Mouse (Mus musculus): ENCODE measurements at regions not wholly inside any gene's neighbourhood (a gene's known extent, or its start where the extent isn't known, plus 50 kb on each side); places are given as distances from the start of the nearest gene placed in this dataset.

DNA sequence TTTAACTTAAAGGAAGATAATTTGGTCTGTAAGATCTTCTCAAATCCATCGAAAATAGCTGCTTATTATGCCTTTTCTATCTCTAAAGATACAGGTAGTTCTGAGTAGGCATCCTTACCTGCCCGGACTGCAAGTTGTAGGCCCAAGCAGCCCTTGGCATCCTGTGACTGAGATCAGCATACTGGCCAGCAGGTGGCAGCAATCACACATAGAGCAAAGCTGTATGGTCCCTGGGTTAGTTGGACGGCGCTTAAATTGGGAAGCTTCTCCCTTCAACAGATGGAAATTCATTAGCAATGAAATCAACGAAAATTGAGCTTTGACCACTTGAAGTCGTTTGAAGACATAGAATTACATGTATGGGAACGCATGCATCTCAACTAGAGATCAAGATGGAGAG, 61.0 kb downstream of the Ccng2 start:
- Histone ChIP-seq H3K27ac (ENCODE audit: low read length) (no peak overlapping the region), H3K9me3 (ENCODE audit: low read length) (no peaks in the 10 kb centered on the region), H3K9ac (replicated peaks; ENCODE audit: low read length) (no peak overlapping the region), H3K4me1 (ENCODE audit: insufficient read depth, low read length) (no peaks in the 10 kb centered on the region), H3K4me2 (replicated peaks; ENCODE audit: low read depth, low read length) (no peak overlapping the region), H3K4me3 (ENCODE audit: low read length) (no peak overlapping the region), H3K27me3 (ENCODE audit: insufficient read depth, low read length) (no peaks in the 10 kb centered on the region), H3K36me3 (ENCODE audit: insufficient read depth, low read length) (no peaks in the 10 kb centered on the region)
- ATAC-seq (ENCODE audit: low FRiP score, low TSS enrichment) = peak; percentile 63; the same call in 1 of the 2 replicates
- WGBS = 23% methylated on average over 7 of the region's 7 CpGs

DNA sequence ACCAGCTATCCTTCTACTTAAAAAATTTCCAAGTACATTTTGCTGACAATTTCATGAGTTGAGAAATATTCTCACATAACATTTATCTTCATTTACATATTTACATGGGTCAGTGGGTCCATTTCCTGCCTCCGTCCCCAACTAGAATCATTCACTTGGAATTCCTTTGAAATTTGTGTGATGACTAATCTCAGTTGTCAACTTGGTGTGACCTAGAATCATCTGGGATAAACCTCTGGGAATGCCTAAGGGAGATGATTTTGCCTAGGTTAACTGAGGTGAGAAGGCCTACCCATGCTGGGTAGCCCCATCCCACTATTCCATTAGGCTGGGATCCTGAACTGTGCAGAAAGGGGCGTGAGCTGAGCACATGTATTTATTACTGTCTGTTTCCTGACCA, 63.8 kb downstream of the Ccng2 start:
- 64% methylated on average over 2 of the region's 2 CpGs for WGBS
- H3K4me3 ChIP-seq (ENCODE audit: low read length) = no peak overlapping the region

DNA sequence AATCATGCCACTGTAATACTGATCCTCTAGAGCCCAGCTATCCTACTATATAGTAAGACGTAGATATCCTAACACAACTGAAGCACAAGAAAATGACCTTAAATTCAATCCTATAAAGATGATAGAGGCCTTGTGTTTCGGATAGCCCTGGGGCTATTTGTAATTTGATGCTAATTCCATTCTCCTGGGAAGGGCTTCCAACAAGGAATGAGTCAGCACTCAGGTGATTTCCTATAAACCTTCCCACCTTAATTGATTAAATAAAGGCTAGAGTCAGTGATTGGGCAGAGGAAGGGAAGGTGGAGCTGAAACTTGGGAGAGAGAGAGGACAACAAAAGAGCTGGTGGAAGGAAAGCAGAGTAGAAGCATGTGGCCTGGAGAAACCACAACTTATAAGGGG, 86.0 kb downstream of the Ccng2 start:
- H3K27me3 ChIP-seq (ENCODE audit: insufficient read depth, low read length) = no peaks in the 10 kb centered on the region
- no peak overlapping the region for H3K27ac ChIP-seq (ENCODE audit: low read length)
- ATAC-seq (ENCODE audit: low FRiP score, low TSS enrichment) = no peak
- H3K9ac ChIP-seq (replicated peaks; ENCODE audit: low read length) = no peak overlapping the region
- H3K36me3 ChIP-seq (ENCODE audit: insufficient read depth, low read length) = no peaks in the 10 kb centered on the region
- H3K4me1 ChIP-seq (ENCODE audit: insufficient read depth, low read length) = no peaks in the 10 kb centered on the region
- WGBS = 76% methylated on average over 2 of the region's 2 CpGs
- 0 out of 2 replicates have a peak, but pooled peaks cover 5% of the 10 kb centered on the region for H3K9me3 ChIP-seq (ENCODE audit: low read length)
- H3K4me3 ChIP-seq (ENCODE audit: low read length) = no peak overlapping the region
- H3K4me2 ChIP-seq (replicated peaks; ENCODE audit: low read depth, low read length) = no peak overlapping the region

More for the DNA sequence above, 63.8 kb downstream of the Ccng2 start:
- H3K9ac ChIP-seq (replicated peaks; ENCODE audit: low read length) = no peak overlapping the region
- H3K27ac ChIP-seq (ENCODE audit: low read length) = no peak overlapping the region
- H3K27me3 ChIP-seq (ENCODE audit: insufficient read depth, low read length) = no peaks in the 10 kb centered on the region
- no peaks in the 10 kb centered on the region for H3K9me3 ChIP-seq (ENCODE audit: low read length)
- H3K36me3 ChIP-seq (ENCODE audit: insufficient read depth, low read length) = no peaks in the 10 kb centered on the region
- H3K4me2 ChIP-seq (replicated peaks; ENCODE audit: low read depth, low read length) = no peak overlapping the region
- ATAC-seq (ENCODE audit: low FRiP score, low TSS enrichment) = no peak
- no peaks in the 10 kb centered on the region for H3K4me1 ChIP-seq (ENCODE audit: insufficient read depth, low read length)

All from kidney, embryonic 16.5 days (tissue).